Mouse (Mus musculus) stomach, postnatal 0 days (tissue): Measurements from ENCODE around the gene Tef. TPM values are rescaled to one million over a fixed set of nuclear protein-coding genes. Genes with fewer than 3 reads are reported as not detected.
A peak's percentile ranks its signal among the peaks of the same experiment; 100 is the strongest.

Source experiments
- ATAC-seq: fragments of 200-750 bp; cut with Nextera tagmentation; 2 replicates; pipeline ENCODE4 v1.8.0; 2017; ENCODE audit not compliant: low FRiP score, low TSS enrichment
- DNase-seq: peaks from one replicate; pipeline ENCODE4 v3.0.0-alpha.2; 2016; ENCODE audit warnings: low spot score
- H3K27ac ChIP-seq: fragments of 300-500 bp; sonication (generic); replicated peaks from 2 replicates; pipeline ENCODE4 v1.5.1; 2014; ENCODE audit warnings: mild to moderate bottlenecking, control low read depth
- H3K27me3 ChIP-seq: fragments of 300-500 bp; sonication (generic); 2 replicates; pipeline ENCODE4 v1.6.1; 2014; ENCODE audit warnings: low read length; ENCODE audit not compliant: control insufficient read depth, insufficient read depth
- H3K36me3 ChIP-seq: fragments of 300-500 bp; sonication (generic); 2 replicates; pipeline ENCODE4 v1.6.1; 2014; ENCODE audit warnings: low read length, mixed read lengths; ENCODE audit not compliant: control insufficient read depth, insufficient read depth
- H3K4me1 ChIP-seq: fragments of 300-500 bp; sonication (generic); replicated peaks from 2 replicates; pipeline ENCODE4 v1.6.1; 2014; ENCODE audit warnings: antibody characterized with exemption; ENCODE audit not compliant: control insufficient read depth, insufficient read depth
- H3K4me2 ChIP-seq: fragments of 300-500 bp; sonication (generic); replicated peaks from 2 replicates; pipeline ENCODE4 v1.6.1; 2014; ENCODE audit warnings: low read depth, mild to moderate bottlenecking, control low read depth, moderate library complexity
- H3K4me3 ChIP-seq: fragments of 300-500 bp; sonication (generic); 2 replicates; pipeline ENCODE4 v1.5.1; 2014; ENCODE audit warnings: low read depth, low read length, control low read depth
- H3K9ac ChIP-seq: fragments of 300-500 bp; sonication (generic); 2 replicates; pipeline ENCODE4 v1.6.1; 2014; ENCODE audit warnings: mild to moderate bottlenecking, low read length, control low read depth, mixed read lengths
- H3K9me3 ChIP-seq: fragments of 300-500 bp; sonication (generic); 2 replicates; pipeline ENCODE4 v1.6.1; 2016; ENCODE audit warnings: low read length; ENCODE audit not compliant: control insufficient read depth
- CTCF ChIP-seq: IDR thresholded peaks from 2 replicates; pipeline ENCODE4 v1.5.1; 2016; ENCODE audit warnings: antibody characterized with exemption, low read depth, mild to moderate bottlenecking, moderate library complexity
- EP300 ChIP-seq: optimal IDR thresholded peaks from 2 replicates; pipeline ENCODE3; 2016; ENCODE audit warnings: antibody characterized with exemption
- WGBS: fragments of 180-500 bp; shearing (Covaris S2); extraction: QIAGEN DNeasy Blood & Tissue Kit; methylation state at CpG from one replicate; pipeline ENCODE4 v1.1.7; 2014; 5-methylcytosine and 5-hydroxymethylcytosine counted together
- polyA plus RNA-seq: library from polyadenylated mRNA; unstranded; fragments of >200 nt; fragmentation: Nextera tagmentation; extraction: Ambion mirVana; gene quantifications from 2 replicates; pipeline ENCODE4 v1.2.1, GENCODE M21; 2015

Tef gene
- polyA plus RNA-seq, 1 experiment from 2014 or later, result 17.1 TPM

DNA sequence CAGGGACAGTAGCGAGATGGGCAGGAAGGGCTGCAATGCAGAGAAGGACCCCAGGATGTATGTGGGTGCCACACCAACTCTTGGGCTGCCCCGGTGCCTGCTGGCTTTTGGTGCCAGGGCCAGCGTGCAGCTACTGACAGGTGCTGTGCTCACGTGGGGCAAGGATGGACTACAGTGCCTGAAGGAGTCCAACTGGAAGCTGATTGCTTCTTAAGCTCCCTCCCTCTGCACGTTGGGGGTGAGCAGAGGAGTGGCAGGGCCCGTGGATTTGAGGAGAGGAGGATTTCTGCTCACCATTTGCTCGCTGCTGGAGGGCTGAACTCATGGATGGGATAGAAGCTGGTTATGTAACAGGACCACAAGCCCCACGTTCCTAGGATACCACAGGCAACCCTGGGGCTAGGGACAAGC, 725 bp downstream of the Tef start:
- peak overlapping the region; percentile 58 for H3K9ac ChIP-seq
- H3K4me2 ChIP-seq, result peak overlapping the region; percentile 77
- ATAC-seq (peak; percentile 30), DNase-seq (peak; percentile 63)
- 7% methylated on average over 8 of the region's 8 CpGs for WGBS
- H3K27ac ChIP-seq, result peak overlapping the region; percentile 88
- TF ChIP-seq CTCF, result no peak
- no peak for TF ChIP-seq EP300
- peak overlapping the region; percentile 46 for H3K4me3 ChIP-seq
- peaks cover 6% of the 10 kb centered on the region; the same call in 1 of the 2 replicates for H3K4me1 ChIP-seq
- no peaks in the 10 kb centered on the region for H3K36me3 ChIP-seq
- H3K27me3 ChIP-seq, result no peaks in the 10 kb centered on the region
- no peaks in the 10 kb centered on the region for H3K9me3 ChIP-seq

DNA sequence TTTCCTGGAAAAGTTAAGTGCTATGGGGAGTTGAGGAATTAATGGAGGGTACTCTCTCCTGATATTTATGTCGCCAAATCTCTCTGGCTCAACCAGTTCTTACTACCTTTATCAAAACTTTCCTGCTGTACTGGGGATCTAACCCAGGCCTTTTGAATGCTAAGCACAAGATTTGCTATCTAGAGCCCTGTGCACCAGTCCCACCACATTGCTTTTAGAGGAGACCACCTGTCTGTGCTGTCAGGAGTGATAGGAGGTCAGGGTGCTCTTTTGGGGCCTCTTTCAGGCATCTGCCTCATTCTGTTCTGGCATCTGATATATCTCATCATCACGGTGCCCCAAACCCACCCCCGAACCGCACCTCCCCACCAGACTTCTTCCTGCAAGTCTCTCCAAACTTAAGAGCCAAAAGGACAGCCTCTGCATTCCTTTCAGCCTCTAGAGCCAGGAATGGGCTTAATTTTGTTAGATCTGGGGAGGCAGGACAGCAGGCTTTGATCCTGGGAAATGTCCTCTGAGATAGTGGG, 1.3 kb downstream of the Tef start:
- DNase-seq, result no peak
- Histone ChIP-seq H3K4me2 (peak overlapping the region; percentile 77), H3K9me3 (no peaks in the 10 kb centered on the region), H3K4me3 (peak overlapping the region; percentile 46), H3K9ac (peak overlapping the region; percentile 31; the same call in 1 of the 2 replicates), H3K27ac (peak overlapping the region; percentile 88), H3K27me3 (no peaks in the 10 kb centered on the region), H3K4me1 (peaks cover 6% of the 10 kb centered on the region; the same call in 1 of the 2 replicates), H3K36me3 (no peaks in the 10 kb centered on the region)
- 40% methylated on average over 4 of the region's 4 CpGs for WGBS
- ATAC-seq, result no peak
- no peak for TF ChIP-seq CTCF
- TF ChIP-seq EP300, result no peak

- H3K4me3 ChIP-seq, result 0 out of 2 replicates have a peak overlapping the region, but pooled peaks have one; percentile 46
- no peaks in the 10 kb centered on the region for H3K9me3 ChIP-seq
- peak overlapping the region; percentile 77 for H3K4me2 ChIP-seq
- WGBS, result 59% methylated on average over 1 of the region's 1 CpGs
- H3K36me3 ChIP-seq, result no peaks in the 10 kb centered on the region
- no peak overlapping the region; the same call in 1 of the 2 replicates for H3K27ac ChIP-seq
- TF ChIP-seq CTCF (no peak), EP300 (no peak)
- no peak for DNase-seq
- H3K4me1 ChIP-seq, result peaks cover 8% of the 10 kb centered on the region; the same call in 1 of the 2 replicates
- H3K27me3 ChIP-seq, result no peaks in the 10 kb centered on the region
- H3K9ac ChIP-seq, result no peak overlapping the region; the same call in 1 of the 2 replicates
- no peak for ATAC-seq
Measured at GRCm38 (mm10) chr15:81804172-81804571, 2.0 kb downstream of the Tef start.

- no peak for DNase-seq
- H3K4me3 ChIP-seq, result no peak overlapping the region
- no peak overlapping the region for H3K9ac ChIP-seq
- H3K4me2 ChIP-seq, result no peak overlapping the region
- H3K9me3 ChIP-seq, result no peaks in the 10 kb centered on the region
- no peaks in the 10 kb centered on the region for H3K36me3 ChIP-seq
- ATAC-seq, result no peak
- peaks cover 8% of the 10 kb centered on the region; the same call in 1 of the 2 replicates for H3K4me1 ChIP-seq
- H3K27ac ChIP-seq, result peak overlapping the region; percentile 18; the same call in 1 of the 2 replicates
- 61% methylated on average over 3 of the region's 3 CpGs for WGBS
- no peak for TF ChIP-seq CTCF
- H3K27me3 ChIP-seq, result no peaks in the 10 kb centered on the region
Measured at GRCm38 (mm10) chr15:81804883-81805282, 2.7 kb downstream of the Tef start.

DNA sequence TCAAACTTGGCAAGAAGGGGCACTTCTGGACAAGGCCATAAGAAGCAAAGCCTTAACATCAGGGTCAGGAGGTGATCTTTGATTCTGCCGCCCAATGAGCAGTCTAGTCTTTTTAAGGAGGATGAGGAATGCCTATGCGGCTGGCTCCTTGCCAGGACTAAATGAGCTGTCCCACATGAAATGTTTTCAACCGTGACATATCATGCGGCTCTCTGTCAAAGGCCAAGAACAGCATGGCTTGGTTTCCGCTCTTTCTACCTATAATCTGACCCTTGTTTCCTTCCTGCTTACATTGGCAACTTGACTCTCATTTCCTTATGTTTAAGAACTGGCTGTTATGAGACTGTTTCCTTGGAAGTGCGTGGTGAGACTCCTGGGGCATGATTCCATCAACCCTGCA, 3.4 kb downstream of the Tef start:
- DNase-seq (no peak), ATAC-seq (no peak)
- no peak overlapping the region for H3K9ac ChIP-seq
- H3K4me2 ChIP-seq, result no peak overlapping the region
- peaks cover 8% of the 10 kb centered on the region; the same call in 1 of the 2 replicates for H3K4me1 ChIP-seq
- H3K9me3 ChIP-seq, result no peaks in the 10 kb centered on the region
- TF ChIP-seq EP300 (no peak), CTCF (no peak)
- peak overlapping the region; percentile 2; the same call in 1 of the 2 replicates for H3K27ac ChIP-seq
- 41% methylated on average over 6 of the region's 6 CpGs for WGBS
- no peaks in the 10 kb centered on the region for H3K36me3 ChIP-seq
- no peaks in the 10 kb centered on the region for H3K27me3 ChIP-seq
- H3K4me3 ChIP-seq, result no peak overlapping the region

GRCm38 (mm10) chr15:81806621-81807404, 4.6 kb downstream of the Tef start:
- peaks cover 8% of the 10 kb centered on the region for H3K4me1 ChIP-seq
- 77% methylated on average over 4 of the region's 4 CpGs for WGBS
- DNase-seq, result peak; percentile 34

More at GRCm38 (mm10) chr15:81806621-81807404, 4.6 kb downstream of the Tef start:
- no peak overlapping the region for H3K4me3 ChIP-seq
- H3K36me3 ChIP-seq, result no peaks in the 10 kb centered on the region
- H3K4me2 ChIP-seq, result no peak overlapping the region
- TF ChIP-seq EP300 (no peak), CTCF (no peak)
- no peaks in the 10 kb centered on the region for H3K27me3 ChIP-seq
- no peaks in the 10 kb centered on the region for H3K9me3 ChIP-seq
- H3K27ac ChIP-seq, result 0 out of 2 replicates have a peak overlapping the region, but pooled peaks have one; percentile 40
- ATAC-seq, result no peak
- H3K9ac ChIP-seq, result no peak overlapping the region
